Mouse (Mus musculus) heart, postnatal 0 days (tissue): ENCODE measurements around the gene Prss45. TPM values are rescaled to one million over a fixed set of nuclear protein-coding genes. Genes with fewer than 3 reads are reported as not detected.
A peak's percentile ranks its signal among the peaks of the same experiment; 100 is the strongest.
"Not testable (repeated sequence)": the region's sequence is repeated elsewhere in the genome, so short reads cannot be mapped to it uniquely, and the experiment has no call there.

Experiments used
- ATAC-seq: fragments of 200-750 bp; cut with Nextera tagmentation; 2 replicates; pipeline ENCODE4 v1.8.0; 2017; ENCODE audit warnings: low read depth, moderate number of reproducible peaks, moderate library complexity; ENCODE audit not compliant: insufficient read depth
- DNase-seq: peaks from one replicate; pipeline ENCODE4 v3.0.0-alpha.2; 2016; ENCODE audit warnings: low spot score
- H3K27ac ChIP-seq: fragments of 300-500 bp; sonication (generic); 2 replicates; pipeline ENCODE4 v1.5.1; 2014; ENCODE audit warnings: low read depth, mild to moderate bottlenecking
- H3K27me3 ChIP-seq: fragments of 300-500 bp; sonication (generic); 2 replicates; pipeline ENCODE4 v1.6.1; 2014; ENCODE audit warnings: low read length, mixed read lengths; ENCODE audit not compliant: control insufficient read depth, insufficient read depth
- H3K36me3 ChIP-seq: fragments of 300-500 bp; sonication (generic); replicated peaks from 2 replicates; pipeline ENCODE4 v1.6.1; 2014; ENCODE audit warnings: low read length, mixed read lengths; ENCODE audit not compliant: control insufficient read depth, insufficient read depth
- H3K4me1 ChIP-seq: fragments of 300-500 bp; sonication (generic); 2 replicates; pipeline ENCODE4 v1.6.1; 2014; ENCODE audit warnings: antibody characterized with exemption; ENCODE audit not compliant: control insufficient read depth, insufficient read depth
- H3K4me2 ChIP-seq: fragments of 300-500 bp; sonication (generic); 2 replicates; pipeline ENCODE4 v1.6.1; 2014; ENCODE audit warnings: low read depth, mild to moderate bottlenecking, low read length, moderate library complexity
- H3K4me3 ChIP-seq: fragments of 300-500 bp; sonication (generic); 2 replicates; pipeline ENCODE4 v1.5.1; 2014; ENCODE audit warnings: low read depth, low read length
- H3K9ac ChIP-seq: fragments of 300-500 bp; sonication (generic); replicated peaks from 2 replicates; pipeline ENCODE4 v1.6.1; 2014; ENCODE audit warnings: low read depth, low read length, mixed read lengths
- H3K9me3 ChIP-seq: fragments of 300-500 bp; sonication (generic); replicated peaks from 2 replicates; pipeline ENCODE4 v1.6.1; 2016; ENCODE audit warnings: low read length; ENCODE audit not compliant: control insufficient read depth
- CTCF ChIP-seq: IDR thresholded peaks from 2 replicates; pipeline ENCODE4 v1.5.1; 2016; ENCODE audit warnings: antibody characterized with exemption, control low read depth, low read depth
- EP300 ChIP-seq: IDR thresholded peaks from 2 replicates; pipeline ENCODE4 v1.6.1; 2016; ENCODE audit warnings: antibody characterized with exemption, low read depth
- WGBS: fragments of 180-500 bp; shearing (Covaris S2); extraction: QIAGEN DNeasy Blood & Tissue Kit; methylation state at CpG from one replicate; pipeline ENCODE4 v1.1.7; 2014; 5-methylcytosine and 5-hydroxymethylcytosine counted together
- polyA plus RNA-seq: library from polyadenylated mRNA; unstranded; fragments of >200 nt; fragmentation: Nextera tagmentation; extraction: Ambion mirVana; gene quantifications from 2 replicates; pipeline ENCODE4 v1.2.1, GENCODE M21; 2015
- total RNA-seq: library from RNA; depleted of rRNA; stranded (reverse); fragments of >200 nt; gene quantifications from 2 replicates; pipeline ENCODE4 v1.2.3, GENCODE M21; 2014; ENCODE audit warnings: low replicate concordance

The Prss45 gene
- total and polyA plus RNA-seq, 2 experiments from 2014 or later: 0.15 TPM; not detected in 1

- TF ChIP-seq EP300 (no peak), CTCF (no peak)
- Histone ChIP-seq H3K9me3 (no peaks in the 10 kb centered on the region), H3K4me2 (no peak overlapping the region), H3K4me3 (no peak overlapping the region), H3K9ac (no peak overlapping the region), H3K27ac (no peak overlapping the region), H3K27me3 (no peaks in the 10 kb centered on the region), H3K4me1 (no peaks in the 10 kb centered on the region), H3K36me3 (no peaks in the 10 kb centered on the region)
- WGBS: 66% methylated on average over 4 of the region's 4 CpGs
- no peak for DNase-seq
- ATAC-seq: no peak
These were observed 31.1 kb upstream of the Prss45 start for GRCm38 (mm10) chr9:110803294-110803693.

GRCm38 (mm10) chr9:110810051-110810450 is 24.3 kb upstream of the Prss45 start:
- Histone ChIP-seq H3K27ac (no peak overlapping the region), H3K4me3 (no peak overlapping the region), H3K9ac (no peak overlapping the region), H3K9me3 (no peaks in the 10 kb centered on the region), H3K4me2 (no peak overlapping the region), H3K36me3 (no peaks in the 10 kb centered on the region), H3K27me3 (no peaks in the 10 kb centered on the region), H3K4me1 (no peaks in the 10 kb centered on the region)
- 77% methylated on average over 4 of the region's 4 CpGs for WGBS
- no peak for TF ChIP-seq EP300
- ATAC-seq: no peak
- DNase-seq: no peak

GRCm38 (mm10) chr9:110813789-110814188 is 20.6 kb upstream of the Prss45 start, which contains the start of gene Prss44:
Gene Prss44 (plus strand): TSS chr9:110813994.
- H3K4me1 ChIP-seq: no peaks in the 10 kb centered on the region
- H3K4me3 ChIP-seq: no peak within 1 kb of the TSS
- H3K27me3 ChIP-seq: no peaks in the 10 kb centered on the region
- H3K4me2 ChIP-seq: no peak within 1 kb of the TSS
- TF ChIP-seq CTCF: no peak
- TF ChIP-seq EP300: no peak
- DNase-seq (no peak), ATAC-seq (no peak)
- H3K27ac ChIP-seq: no peak within 1 kb of the TSS
- no peaks in the 10 kb centered on the region for H3K36me3 ChIP-seq
- no peak within 1 kb of the TSS for H3K9ac ChIP-seq
- H3K9me3 ChIP-seq: no peaks in the 10 kb centered on the region
- 56% methylated on average over 18 of the region's 18 CpGs for WGBS

- not testable (repeated sequence) for DNase-seq, ATAC-seq, H3K4me1 ChIP-seq
These were observed 13.8 kb upstream of the Prss45 start for GRCm38 (mm10) chr9:110820546-110820945.

GRCm38 (mm10) chr9:110821436-110821835 is 13.0 kb upstream of the Prss45 start:
- no peak for ATAC-seq

More at GRCm38 (mm10) chr9:110820546-110820945, 13.8 kb upstream of the Prss45 start:
- not testable (repeated sequence) for H3K9me3 ChIP-seq, H3K27ac ChIP-seq, H3K9ac ChIP-seq, H3K27me3 ChIP-seq, H3K36me3 ChIP-seq, H3K4me2 ChIP-seq, H3K4me3 ChIP-seq

GRCm38 (mm10) chr9:110825426-110825825 is 9.0 kb upstream of the Prss45 start:
- Histone ChIP-seq H3K27me3 (no peaks in the 10 kb centered on the region), H3K9me3 (no peaks in the 10 kb centered on the region), H3K27ac (0 out of 2 replicates have a peak overlapping the region, but pooled peaks have one; percentile 25), H3K4me2 (no peak overlapping the region), H3K9ac (no peak overlapping the region), H3K36me3 (no peaks in the 10 kb centered on the region), H3K4me3 (no peak overlapping the region), H3K4me1 (no peaks in the 10 kb centered on the region)
- TF ChIP-seq EP300 (no peak), CTCF (no peak)
- no peak for ATAC-seq
- WGBS: 63% methylated on average over 4 of the region's 4 CpGs
- no peak for DNase-seq

More at GRCm38 (mm10) chr9:110821436-110821835, 13.0 kb upstream of the Prss45 start:
- H3K27me3 ChIP-seq: no peaks in the 10 kb centered on the region
- no peak for TF ChIP-seq EP300
- no peak for TF ChIP-seq CTCF
- no peak overlapping the region for H3K9ac ChIP-seq
- H3K4me3 ChIP-seq: no peak overlapping the region
- no peaks in the 10 kb centered on the region for H3K36me3 ChIP-seq
- no peak for DNase-seq
- no peak overlapping the region for H3K4me2 ChIP-seq
- H3K4me1 ChIP-seq: no peaks in the 10 kb centered on the region
- H3K9me3 ChIP-seq: no peaks in the 10 kb centered on the region
- no peak overlapping the region for H3K27ac ChIP-seq
- WGBS: 78% methylated on average over 7 of the region's 7 CpGs
